Mouse (Mus musculus) cerebellum, postnatal 36 days (tissue): Measurements from ENCODE around the gene Pfkfb1.

ENCODE experiments used
- DNase-seq, 2 experiments: peaks; one replicate each; pipeline ENCODE4 v3.0.0; 2021 to 2022; ENCODE audit warnings: mixed read lengths in 2 of 2

The Pfkfb1 gene

DNA sequence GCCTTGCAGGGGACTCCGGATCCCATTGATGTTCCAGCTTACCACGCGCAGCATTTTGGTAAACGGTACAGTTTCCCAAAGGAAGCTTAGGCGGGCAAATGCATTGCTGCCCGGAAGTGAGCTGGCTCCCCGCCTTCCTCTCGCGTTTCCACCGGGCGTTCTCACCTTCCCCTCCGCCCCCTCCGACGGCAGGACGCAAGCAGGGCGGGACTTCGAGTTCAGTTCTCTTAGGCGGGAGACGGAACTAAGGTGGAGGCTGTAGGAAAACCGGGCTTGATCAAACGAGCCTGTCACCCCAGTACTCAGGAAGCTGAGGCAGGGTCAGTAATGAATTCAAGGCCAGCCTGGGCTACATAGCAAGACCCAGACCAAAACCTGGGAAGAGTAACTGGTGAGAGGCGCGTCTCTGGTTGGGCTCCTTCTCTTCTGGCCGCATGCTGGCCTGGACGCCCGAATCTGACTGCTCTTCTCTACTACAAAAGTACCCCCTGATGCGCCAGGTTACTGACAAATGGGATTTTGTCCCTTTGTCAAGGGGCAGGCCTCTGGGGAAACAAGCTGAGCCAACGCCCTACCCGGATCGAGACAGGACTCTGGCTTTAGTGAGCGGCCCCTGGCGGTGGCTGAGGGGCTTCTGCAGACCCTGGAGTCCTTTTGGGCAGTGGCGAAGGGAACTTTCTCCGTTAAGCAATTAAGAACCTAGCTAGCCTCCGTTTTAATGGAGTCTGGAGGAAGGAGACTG lies at the start of gene Pfkfb1:
Gene Pfkfb1 (plus strand): TSS at position 207 of the 742 bp plus-strand sequence.
- DNase-seq = peak; percentile 66 to 75

DNA sequence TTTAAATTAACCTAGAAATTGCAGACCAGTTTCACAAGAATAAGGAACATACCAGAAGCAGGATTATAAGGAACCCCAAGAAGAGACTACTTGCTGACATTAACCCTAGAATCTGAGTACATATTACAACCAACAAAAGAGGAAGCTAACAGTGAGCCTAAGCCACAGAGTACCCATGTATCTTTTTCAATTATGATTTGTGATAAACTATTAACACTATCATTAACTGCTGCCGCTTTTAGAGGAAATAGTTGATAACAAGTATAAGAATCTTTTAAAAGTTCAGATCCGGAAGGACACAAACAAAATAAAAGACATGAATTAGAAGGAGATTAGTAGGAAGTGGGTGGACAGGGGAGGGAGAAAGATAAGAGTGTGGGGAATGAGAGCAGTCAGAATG lies 47.9 kb upstream of the Pfkfb1 start:
- DNase-seq = no peak

DNA sequence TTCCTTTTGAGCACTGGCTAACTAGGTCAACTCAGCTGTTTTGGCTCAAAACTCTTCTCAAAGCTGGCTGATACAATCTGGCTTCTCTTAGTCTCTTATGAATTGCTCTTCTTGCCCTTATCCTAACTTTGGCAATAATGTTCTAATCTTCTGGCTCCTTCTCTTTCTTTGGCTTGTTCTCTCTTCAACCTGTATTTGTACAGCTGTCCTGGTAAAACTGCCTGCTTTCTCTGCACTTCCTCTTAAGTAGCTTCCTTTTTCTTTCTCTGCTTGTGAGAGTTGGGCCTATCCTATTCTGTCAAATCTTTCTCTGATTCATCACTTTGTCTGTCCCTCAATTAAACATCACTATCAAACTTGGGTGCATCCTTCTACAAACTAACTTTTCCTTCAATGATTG lies 46.3 kb upstream of the Pfkfb1 start:
- no peak for DNase-seq

DNA sequence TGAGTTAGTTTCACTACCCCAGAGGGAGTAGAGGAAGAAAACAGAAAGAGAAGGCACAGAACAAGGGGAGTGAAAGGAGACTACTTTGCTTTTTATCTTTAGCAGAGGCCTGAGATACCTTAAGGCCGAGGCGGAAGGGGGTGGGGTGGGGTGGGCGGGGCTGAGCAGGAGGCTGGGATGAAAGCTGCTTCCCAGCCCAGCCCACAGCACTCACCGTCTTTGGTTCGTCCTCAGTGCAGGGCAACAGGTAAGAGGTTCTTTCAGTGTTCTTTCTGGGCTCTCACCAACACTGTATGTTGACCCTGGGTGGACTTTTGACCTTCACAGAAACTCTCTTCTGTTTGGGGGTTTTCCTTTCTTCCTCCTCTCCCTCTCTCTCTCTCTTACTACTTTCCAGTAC lies 40.8 kb upstream of the Pfkfb1 start, which contains the start of gene Alas2:
Gene Alas2 (plus strand): TSS at position 137 of the 400 bp plus-strand sequence.
- no peak for DNase-seq

DNA sequence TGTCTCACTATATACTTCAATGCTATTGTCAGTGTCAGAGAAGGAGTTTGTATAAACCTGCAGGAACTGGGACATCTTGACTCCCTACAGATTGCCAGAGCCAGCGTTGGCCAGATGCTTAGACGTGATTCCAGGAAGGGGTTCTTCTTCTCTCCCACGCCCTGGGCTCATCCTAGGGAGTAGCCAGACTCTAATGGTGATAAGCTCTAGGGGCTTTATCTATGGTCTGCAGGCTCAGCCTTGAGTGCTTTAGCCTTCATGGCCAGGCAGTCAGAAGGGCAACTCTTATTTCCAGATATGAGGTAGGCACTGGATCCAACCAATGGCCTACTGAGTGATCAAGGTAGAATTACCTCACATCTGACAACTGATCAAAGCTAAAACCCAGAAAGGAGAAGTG lies 38.4 kb upstream of the Pfkfb1 start:
- no peak for DNase-seq

DNA sequence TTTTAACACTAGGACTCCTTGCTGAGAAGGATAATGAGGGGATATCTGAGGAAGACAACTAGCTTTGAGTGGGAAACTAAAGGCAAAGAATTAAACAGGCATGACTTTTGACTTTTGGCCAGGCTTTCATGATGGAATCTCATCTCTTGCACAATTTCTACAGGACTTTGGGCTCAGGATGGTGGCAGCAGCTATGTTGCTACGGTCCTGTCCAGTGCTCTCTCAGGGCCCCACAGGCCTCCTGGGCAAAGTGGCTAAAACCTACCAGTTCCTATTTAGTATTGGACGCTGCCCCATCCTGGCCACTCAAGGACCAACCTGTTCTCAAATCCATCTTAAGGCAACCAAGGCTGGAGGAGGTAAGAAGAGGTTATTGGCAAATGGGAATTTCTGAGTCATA lies 36.0 kb upstream of the Pfkfb1 start:
- DNase-seq = no peak

DNA sequence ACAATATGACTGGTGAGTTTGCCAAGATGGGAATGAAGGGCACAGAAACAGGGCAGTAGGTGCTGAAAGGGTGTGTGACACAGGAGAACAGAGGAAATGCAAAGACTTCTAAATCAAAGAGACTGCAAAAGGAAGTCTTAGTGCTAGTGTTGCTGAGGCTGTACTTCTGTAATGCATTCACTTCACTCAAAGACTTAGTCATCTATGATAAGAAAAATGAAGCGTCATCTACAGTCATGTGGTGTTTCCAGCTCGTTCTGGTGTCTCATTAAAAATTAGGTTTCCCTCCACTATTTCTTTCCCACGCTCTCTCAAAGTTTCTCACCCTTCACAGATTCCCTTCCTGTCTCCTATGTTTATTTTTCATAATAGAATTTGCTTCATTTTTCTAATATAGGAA lies 34.0 kb upstream of the Pfkfb1 start:
- DNase-seq = no peak

DNA sequence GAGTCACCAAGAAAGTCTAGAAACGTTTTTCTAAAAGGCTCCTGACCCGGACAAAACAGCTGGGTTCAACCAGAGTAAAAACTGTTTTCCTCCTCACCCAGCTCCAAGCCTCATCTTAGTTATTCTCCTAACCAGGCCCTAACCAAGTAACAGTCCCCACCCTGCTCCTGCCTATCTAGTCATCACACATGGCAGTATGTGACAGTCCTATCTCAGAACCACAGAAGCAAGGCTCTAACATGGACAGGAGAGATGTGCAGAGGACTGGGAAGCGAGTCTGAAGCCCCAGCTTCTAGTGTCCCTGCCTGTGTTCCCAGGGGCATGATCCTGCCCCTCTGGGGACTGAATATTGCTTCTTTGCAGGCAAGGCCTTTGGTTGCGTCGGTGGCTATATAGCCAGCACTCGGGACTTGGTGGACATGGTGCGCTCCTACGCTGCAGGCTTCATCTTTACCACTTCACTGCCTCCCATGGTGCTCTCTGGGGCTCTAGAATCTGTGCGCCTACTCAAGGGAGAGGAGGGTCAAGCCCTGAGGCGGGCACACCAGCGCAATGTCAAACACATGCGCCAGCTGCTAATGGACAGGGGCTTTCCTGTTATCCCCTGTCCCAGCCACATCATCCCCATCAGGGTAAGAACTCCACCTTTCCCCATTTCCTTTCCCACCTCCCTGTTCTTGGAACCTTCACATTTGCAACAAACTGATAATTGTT lies 23.2 kb upstream of the Pfkfb1 start:
- DNase-seq = no peak

DNA sequence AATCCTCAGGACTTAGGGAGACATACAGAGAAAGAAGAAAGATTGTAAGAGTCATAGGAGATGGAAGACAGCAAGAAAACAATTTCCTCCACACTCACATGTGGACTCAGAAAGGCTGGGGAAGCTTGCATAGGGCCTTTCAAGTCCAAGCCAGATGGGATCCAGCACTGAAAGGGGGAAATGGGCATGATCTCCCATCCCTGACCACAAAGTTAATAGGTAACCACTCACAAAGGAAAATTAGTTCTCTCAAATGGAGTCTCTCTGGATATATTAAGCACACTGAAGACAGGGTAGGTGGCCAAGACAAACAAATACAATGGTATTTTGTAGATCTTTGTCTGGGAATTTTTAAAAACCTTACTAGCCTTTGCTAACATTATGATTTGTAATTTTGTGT lies 6.1 kb upstream of the Pfkfb1 start:
- no peak for DNase-seq

DNA sequence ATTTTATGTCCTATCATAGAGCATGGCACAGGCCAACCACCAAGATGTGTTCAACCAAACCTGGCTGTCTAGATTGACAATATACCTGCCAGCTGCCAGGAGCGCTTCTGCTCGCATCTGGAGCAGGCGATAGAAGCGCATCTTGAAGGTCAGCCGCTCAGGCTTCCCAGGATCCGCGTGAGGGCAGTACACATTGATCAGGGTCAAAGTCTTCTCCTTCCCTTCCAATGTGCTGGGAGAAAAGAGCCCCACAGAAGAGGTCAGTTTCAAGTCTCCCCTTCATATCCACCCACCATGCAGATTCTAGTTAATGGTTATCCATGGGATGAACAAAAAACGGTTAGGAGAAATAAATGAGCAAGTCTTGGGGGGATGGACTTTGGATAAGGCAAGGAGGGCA lies 2.9 kb upstream of the Pfkfb1 start:
- DNase-seq = no peak

DNA sequence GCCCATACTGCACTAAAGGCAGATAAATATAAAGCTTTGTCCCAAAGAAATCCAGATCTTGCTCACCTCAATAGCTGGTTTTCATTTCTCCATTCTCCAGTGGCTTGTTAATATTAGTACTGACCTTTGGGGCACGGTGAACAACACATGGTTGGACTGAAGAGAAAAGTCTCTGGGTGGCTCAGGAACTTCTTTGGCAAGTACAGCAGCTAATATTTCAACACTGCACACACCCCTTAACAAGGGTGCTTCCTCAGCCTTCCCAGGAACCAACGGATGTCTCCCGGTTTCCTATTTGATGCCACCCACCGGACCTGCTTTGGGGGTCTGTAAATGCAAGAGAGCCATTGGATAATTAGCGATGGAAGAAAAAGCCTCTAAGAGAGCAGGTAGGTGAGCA lies 1.7 kb downstream of the Pfkfb1 start, which contains the start of gene Apex2:
Gene Apex2 (minus strand): TSS at position 173 of the 400 bp plus-strand sequence.
- no peak for DNase-seq

DNA sequence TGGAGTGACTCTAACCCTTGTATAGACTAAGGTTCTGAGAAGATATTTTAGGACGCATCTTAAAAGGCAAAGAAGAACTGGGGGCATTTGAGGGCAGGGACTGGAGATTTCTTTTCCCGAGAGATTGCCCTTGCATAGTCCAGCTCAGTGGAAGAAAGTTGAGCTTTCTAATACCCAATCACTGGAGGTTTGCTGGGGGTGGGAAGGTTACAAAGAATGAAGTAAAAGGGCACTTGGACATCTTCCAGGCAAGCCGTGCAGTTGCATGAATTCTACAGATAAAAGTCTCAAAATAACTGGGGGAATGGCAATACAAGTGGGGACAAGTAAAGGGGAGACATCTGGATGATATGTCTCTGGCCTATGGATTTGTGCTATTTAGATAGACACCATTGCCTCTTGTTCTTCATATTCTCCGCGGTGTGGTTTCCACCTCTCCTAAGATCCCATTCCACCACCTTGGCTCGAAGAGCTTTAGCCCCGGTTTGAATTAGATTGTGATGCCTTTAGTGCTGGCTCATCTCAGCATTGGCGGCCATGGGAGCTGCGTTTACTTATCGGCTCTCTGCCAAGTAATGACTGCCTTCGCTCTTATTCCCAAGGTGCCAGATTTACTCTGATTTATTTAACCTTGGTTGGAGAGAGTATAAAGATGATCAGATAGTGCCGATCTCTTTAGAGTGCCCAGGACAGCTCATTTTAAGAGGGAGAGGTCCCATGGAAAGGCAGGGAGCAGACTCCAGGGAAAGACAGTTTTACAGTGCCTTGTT lies 5.4 kb downstream of the Pfkfb1 start:
- DNase-seq = no peak

DNA sequence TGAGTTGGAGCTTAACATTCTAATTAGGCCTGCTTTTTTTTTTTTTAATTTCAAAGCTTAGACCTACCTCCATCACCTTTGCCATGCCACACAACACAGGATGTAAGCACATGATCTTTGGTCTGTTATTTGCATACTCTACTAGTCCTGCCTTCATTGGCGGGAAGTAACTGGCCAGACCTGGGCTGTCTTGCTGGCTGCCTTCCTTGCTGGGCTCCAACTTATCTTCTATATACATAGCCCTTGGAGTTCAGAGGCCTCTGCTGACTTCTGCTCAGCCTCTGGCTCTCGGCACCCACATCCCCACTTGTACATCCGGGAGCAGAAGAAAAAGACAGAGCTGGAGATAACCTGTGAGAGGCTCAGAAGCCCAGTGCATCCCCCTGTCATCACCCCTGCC lies 6.1 kb downstream of the Pfkfb1 start:
- no peak for DNase-seq

DNA sequence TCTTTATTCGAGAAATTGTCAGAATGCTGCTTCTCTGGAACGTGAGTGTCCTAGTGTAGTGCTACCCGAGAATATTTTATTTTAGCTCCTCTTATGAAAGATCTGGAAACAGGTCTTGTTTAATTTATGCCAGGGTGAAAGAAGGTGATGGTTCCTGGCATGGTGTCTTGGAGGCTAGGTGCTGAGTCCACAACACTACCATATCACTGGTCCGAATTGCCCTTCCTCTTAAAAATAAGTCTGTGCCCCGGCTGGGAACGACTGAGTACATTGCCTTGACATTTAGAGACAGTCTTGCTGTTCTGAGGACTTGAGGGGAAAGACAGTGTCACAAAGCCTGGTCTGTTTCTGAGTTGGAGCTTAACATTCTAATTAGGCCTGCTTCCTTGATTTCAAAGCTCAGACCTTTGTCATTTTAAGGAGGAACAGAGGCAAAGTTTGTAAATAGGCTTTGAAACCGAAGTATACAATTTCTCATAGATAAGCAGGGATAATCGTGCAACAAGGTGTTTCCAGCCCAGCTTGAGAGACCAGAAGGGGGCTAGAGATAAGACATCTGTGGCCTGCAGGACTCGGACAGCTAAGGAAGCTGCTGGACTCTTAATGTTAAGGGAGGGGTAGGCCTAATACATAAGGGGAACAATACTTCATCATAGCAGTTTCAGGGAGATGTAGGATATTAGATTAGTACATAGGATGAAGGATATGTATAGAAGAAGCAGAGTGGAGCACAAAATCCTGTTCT lies 7.2 kb downstream of the Pfkfb1 start:
- no peak for DNase-seq

DNA sequence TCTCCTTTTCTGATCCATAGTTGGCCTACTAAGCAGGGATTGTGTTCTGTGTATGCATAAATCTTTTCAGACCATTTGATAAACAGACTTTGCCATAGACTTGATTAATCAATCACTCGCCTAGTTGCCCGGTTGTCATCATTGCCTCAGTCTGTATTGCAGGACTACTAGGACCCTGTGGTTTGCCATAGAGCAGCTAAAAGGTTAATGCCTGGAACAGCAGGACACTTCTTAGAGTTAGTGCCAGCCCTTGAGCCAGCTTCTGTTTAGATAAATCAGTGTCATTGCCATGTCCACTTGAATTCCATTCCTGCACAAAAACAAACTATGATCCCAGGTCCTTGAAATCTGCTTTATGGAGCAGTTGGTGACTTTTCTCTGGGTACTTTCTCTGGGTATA lies 10.9 kb downstream of the Pfkfb1 start:
- DNase-seq = no peak

DNA sequence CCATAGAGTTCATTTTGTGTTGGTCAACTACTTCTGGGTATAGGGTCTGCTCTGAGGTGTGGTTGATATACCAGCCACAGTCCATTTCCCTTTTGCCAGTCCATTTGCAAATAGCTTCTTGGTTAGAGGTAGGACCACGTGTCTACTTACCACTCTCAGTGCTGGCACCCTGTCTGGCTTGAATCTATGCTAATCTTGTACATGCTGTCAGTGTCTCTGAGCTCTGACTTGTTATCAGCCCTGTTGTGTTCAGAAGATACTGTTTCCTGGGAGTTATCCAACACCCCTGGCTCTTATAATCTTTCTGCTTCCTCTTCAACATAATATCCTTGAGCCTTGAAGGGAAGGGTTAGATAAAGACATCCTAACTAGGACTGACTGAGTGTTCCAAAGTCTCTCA lies 48.4 kb downstream of the Pfkfb1 start:
- no peak for DNase-seq

DNA sequence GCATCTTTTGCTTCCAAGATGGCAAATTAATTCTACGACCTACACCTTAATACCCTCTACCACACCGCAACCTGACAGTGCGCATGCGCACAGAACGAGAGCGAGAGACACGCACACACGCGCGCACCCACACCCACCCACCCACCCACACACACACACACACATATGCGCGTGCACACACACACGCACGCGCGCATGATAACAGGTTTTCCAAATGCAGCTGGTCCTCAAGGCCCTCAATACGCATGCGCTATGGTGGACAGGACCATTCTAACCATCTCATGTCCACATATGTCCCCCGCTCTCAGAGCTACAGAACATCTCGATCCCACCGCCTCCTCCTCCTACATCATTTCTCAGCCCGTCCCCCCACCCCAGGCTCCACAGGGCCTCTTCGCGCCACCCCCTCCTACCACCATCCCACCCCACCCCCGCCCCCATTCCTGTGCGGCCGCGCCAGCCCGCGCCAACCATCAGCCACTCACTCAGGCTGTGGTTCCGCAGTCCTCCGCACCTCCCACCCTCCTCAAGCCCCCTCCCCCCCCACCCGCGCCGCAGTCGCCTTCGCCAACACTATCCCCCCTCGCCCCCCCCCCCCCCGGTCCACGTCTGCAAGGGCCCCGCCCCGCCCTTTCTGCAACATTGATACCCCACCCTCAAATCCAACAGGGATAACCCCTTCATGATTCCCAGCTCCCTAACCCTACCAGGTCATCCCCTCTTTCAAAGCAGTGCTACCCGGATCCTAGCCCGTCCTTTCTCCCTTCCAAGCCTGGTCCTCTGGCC lies 68.3 kb downstream of the Pfkfb1 start:
- peak; percentile 53 to 63 for DNase-seq

DNA sequence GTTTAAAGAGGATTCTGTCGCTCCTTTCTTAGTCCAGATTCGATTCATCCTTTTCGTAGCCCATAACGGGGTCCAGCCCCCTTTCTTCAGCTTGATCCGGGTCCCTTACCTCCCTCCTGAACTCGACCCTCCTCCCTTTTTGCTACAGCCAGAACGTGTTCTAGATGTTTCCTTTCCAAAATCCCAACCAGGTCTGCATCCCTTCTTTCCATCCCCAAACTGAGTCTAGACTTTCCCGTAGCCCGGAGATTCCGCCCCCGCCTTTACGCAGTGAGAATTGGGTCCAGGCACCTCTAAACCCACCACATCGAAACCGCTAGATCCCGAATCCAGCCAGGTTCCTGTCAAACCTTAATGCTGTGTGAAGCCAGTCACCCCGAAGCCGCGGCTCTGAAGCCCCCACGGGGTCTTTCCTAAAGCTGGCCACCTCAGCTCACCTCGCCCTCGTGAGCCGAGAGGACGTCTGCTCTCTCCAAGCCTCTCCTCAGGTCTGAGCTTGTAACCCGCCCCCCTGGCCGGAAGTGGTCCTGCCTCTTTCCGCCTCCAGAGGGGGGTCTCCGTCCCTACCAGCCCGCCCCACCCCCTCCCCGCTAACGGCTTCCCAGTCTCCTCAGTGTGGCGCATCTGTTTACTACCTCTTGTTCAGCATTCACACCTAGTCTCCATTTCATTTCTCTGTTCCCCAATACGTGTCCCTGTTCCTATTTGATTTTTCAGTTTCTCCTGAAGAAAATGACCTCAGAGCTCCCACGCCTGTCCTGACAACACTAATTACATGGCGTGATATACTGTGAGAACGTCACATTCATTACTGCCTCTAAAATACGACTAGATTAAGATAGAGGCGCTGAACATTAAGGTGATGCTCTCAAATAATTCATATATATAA lies 69.1 kb downstream of the Pfkfb1 start, which contains the start of gene Tro:
Gene Tro (minus strand): TSS at position 676 of the 889 bp plus-strand sequence.
- DNase-seq = peak; percentile 63 to 68

DNA sequence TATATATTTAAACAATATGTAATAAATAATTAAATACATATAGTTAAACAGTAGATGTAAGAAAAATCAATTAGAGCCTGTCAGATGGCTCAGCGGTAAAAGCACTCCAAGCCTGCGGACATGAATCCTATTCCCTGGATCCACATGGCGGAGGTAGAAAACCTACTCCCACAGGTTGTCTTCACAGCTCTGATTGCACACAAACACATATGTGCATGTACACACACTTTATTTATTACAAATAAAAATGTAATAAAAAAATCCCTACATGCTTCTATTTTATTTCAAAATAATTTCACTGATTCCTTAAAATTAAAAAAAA lies 69.7 kb downstream of the Pfkfb1 start:
- DNase-seq = no peak

DNA sequence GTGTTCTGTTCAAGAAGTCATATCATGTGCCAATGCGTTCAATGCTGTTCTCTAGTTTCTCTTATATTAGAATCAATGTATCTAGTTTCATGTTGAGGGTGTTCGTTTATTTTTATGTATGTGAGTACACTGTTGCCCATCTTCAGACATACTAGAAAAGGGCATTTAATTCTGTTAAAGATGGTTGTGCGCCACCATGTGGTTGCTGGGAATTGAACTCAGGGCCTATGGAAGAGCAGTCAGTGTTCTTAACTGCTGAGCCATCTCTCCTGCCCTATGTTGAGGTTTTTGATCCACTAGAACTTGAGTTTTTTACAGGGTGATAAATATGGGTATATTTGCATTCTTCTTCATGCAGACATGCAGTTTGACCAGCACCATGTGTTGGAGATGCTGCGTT lies 74.8 kb downstream of the Pfkfb1 start:
- peak; percentile 32 to 38 for DNase-seq

DNA sequence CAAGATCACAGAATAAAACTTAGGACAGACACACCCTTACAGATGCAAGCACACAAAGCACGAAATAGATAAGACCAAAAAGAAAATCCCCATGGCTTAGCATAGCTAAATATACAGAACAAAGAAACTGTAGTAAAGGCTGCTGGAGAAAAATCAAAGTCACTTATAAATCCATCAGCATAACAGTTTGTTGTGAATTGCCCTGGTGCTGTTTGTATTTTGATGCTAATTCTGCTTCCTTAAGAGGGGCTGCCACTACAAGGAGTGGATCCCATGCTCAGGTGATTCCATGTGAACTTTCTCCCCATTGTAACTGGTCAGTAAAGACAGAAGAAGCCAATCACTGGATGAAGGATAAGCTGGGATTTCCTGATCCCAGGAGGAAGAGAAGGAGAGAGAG lies 89.5 kb downstream of the Pfkfb1 start:
- no peak for DNase-seq
